Mouse (Mus musculus) hindbrain, embryonic 12.5 days (tissue): Measurements from ENCODE around the gene Slc43a3. TPM values are rescaled to one million over a fixed set of nuclear protein-coding genes. Genes with fewer than 3 reads are reported as not detected.

ENCODE experiments used
- ATAC-seq: fragments of 200-750 bp; cut with Nextera tagmentation; 2 replicates; pipeline ENCODE4 v1.8.0; 2017; ENCODE audit warnings: moderate TSS enrichment; ENCODE audit not compliant: low FRiP score
- H3K27ac ChIP-seq: fragments of 300-500 bp; sonication (generic); 2 replicates; pipeline ENCODE4 v1.5.1; 2016; ENCODE audit warnings: mild to moderate bottlenecking
- H3K27me3 ChIP-seq: fragments of 300-500 bp; sonication (generic); 2 replicates; pipeline ENCODE4 v1.6.1; 2016; ENCODE audit warnings: mild to moderate bottlenecking
- H3K36me3 ChIP-seq: fragments of 300-500 bp; sonication (generic); 2 replicates; pipeline ENCODE4 v1.6.1; 2016; ENCODE audit warnings: mild to moderate bottlenecking
- H3K4me1 ChIP-seq: fragments of 300-500 bp; sonication (generic); 2 replicates; pipeline ENCODE4 v1.6.1; 2016
- H3K4me2 ChIP-seq: fragments of 300-500 bp; sonication (generic); replicated peaks from 2 replicates; pipeline ENCODE4 v1.6.1; 2016; ENCODE audit warnings: mild to moderate bottlenecking
- H3K4me3 ChIP-seq: fragments of 300-500 bp; sonication (generic); 2 replicates; pipeline ENCODE4 v1.5.1; 2016; ENCODE audit warnings: mild to moderate bottlenecking
- H3K9ac ChIP-seq: fragments of 300-500 bp; sonication (generic); 2 replicates; pipeline ENCODE4 v1.6.1; 2016; ENCODE audit warnings: mild to moderate bottlenecking, moderate library complexity
- H3K9me3 ChIP-seq: fragments of 300-500 bp; sonication (generic); replicated peaks from 2 replicates; pipeline ENCODE4 v1.6.1; 2016; ENCODE audit warnings: mild to moderate bottlenecking
- WGBS: fragments of 180-500 bp; shearing (Covaris S2); methylation state at CpG from one replicate; pipeline ENCODE4 v1.1.7; 2016; 5-methylcytosine and 5-hydroxymethylcytosine counted together
- microRNA-seq: library from miRNA; unstranded; fragments of <30 nt; microRNA quantifications from one replicate; pipeline ENCODE4, GENCODE M21; 2017
- polyA plus RNA-seq: library from polyadenylated mRNA; unstranded; fragments of >200 nt; fragmentation: Nextera tagmentation; extraction: Ambion mirVana; gene quantifications from 2 replicates; pipeline ENCODE4 v1.2.1, GENCODE M21; 2016

Gene Slc43a3
- polyA plus RNA-seq, 1 experiment from 2014 or later: 20.7 TPM

DNA sequence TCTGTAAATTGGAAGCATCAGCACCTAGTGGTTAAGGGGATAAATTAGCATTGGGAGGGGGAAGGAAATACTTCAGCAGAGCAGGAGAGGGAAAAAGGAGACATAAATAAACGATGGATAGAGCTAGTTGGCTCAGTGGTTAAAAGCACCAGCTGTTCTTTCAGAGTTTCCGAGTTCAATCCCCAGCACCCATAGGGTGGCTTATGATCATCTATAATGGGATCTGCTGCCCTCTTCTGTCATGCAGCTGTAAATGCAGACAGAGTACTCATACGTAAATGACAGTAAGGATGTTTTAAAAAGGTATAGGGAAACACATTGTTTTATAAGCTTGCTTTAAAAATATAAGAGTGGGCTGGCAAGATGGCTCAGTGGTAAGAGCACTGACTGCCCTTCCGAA is 71.3 kb downstream of the Slc43a3 start:
- Histone ChIP-seq H3K4me2 (no peak overlapping the region), H3K9me3 (no peaks in the 10 kb centered on the region), H3K27me3 (no peaks in the 10 kb centered on the region), H3K4me1 (no peaks in the 10 kb centered on the region), H3K27ac (no peak overlapping the region), H3K36me3 (no peaks in the 10 kb centered on the region), H3K4me3 (no peak overlapping the region), H3K9ac (no peak overlapping the region)
- no peak for ATAC-seq
- 24% methylated on average over 4 of the region's 4 CpGs for WGBS

Small RNAs within 50 kb of the gene (microRNA-seq; reads per million reads assigned to microRNA genes)
- not detected for gene Gm24332

Other genes with a start within 250 kb of the Slc43a3 start
- gene Zdhhc5, start 221.4 kb upstream of the Slc43a3 start, polyA plus RNA-seq: 30.0 and 33.8 TPM in 2 replicates
- 35.0 and 37.0 TPM in 2 replicates for gene Clp1, start 209.2 kb upstream of the Slc43a3 start, polyA plus RNA-seq
- gene Ypel4, start 202.5 kb upstream of the Slc43a3 start, polyA plus RNA-seq: 21.0 and 22.4 TPM in 2 replicates
- gene Gm19426, start 192.9 kb upstream of the Slc43a3 start, polyA plus RNA-seq: 9.7 and 10.9 TPM in 2 replicates
- 35.4 and 43.2 TPM in 2 replicates for gene Serping1, start 161.1 kb upstream of the Slc43a3 start, polyA plus RNA-seq
- gene Ube2l6, start 137.8 kb upstream of the Slc43a3 start, polyA plus RNA-seq: 32.9 and 34.0 TPM in 2 replicates
- gene Smtnl1, start 113.9 kb upstream of the Slc43a3 start, polyA plus RNA-seq: 0.13 TPM in 1 of 2 replicates, not detected in the other
- 35.0 and 35.8 TPM in 2 replicates for gene Timm10, start 109.6 kb upstream of the Slc43a3 start, polyA plus RNA-seq
- gene Slc43a1, start 97.7 kb upstream of the Slc43a3 start, polyA plus RNA-seq: 9.1 and 12.0 TPM in 2 replicates
- 5.2 and 6.4 TPM in 2 replicates for gene Rtn4rl2, start 49.9 kb upstream of the Slc43a3 start, polyA plus RNA-seq
- gene Prg2, start 43.9 kb downstream of the Slc43a3 start, polyA plus RNA-seq: 0.26 TPM in 1 of 2 replicates, not detected in the other
- not detected in 2 replicates for gene Prg3, start 51.6 kb downstream of the Slc43a3 start, polyA plus RNA-seq
- 239 and 240 TPM in 2 replicates for gene Ssrp1, start 100.7 kb downstream of the Slc43a3 start, polyA plus RNA-seq
- 18.1 and 23.7 TPM in 2 replicates for gene P2rx3, start 100.9 kb downstream of the Slc43a3 start, polyA plus RNA-seq
- gene Tnks1bp1, start 111.4 kb downstream of the Slc43a3 start, polyA plus RNA-seq: 42.2 and 46.7 TPM in 2 replicates
- 41.5 and 48.4 TPM in 2 replicates for gene Aplnr, start 199.6 kb downstream of the Slc43a3 start, polyA plus RNA-seq